Mouse (Mus musculus): ENCODE data around the gene Gm42417. TPM values are rescaled to one million over a fixed set of nuclear protein-coding genes. Genes with fewer than 3 reads are reported as not detected.

Gm42417 gene
- polyA plus RNA-seq, 1 experiment = 0.24 TPM

DNA sequence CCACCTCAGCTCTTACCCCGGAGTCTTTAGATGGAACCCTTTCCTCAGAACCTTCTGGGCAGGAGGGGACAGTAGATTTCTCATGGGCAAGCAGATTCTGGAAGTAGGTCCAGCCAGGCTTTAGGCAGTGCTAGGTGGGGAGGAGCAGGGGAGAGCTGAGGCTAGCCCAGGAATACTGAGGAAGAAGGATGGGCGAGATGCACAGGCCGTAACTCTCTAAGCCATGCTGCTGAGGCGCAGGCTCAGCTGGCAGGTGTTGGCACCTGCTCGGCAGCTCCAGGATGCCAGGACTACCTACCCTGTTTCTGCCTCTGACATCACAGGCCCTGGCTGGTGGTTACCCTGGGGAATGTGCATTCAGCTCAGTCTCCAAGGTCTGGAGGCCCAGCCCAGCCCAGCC is 31.1 kb upstream of the Gm42417 start:
- TF ChIP-seq GATA1 (IDR thresholded peaks at IDR 0.05; ENCODE audit: low read length) = no peak

- no peak for TF ChIP-seq GATA1 (IDR thresholded peaks at IDR 0.05; ENCODE audit: low read length)
Observed at GRCm38 (mm10) chr1:36569694-36570276, 30.6 kb upstream of the Gm42417 start.

- TF ChIP-seq GATA1 (IDR thresholded peaks at IDR 0.05; ENCODE audit: low read length) = no peak
Observed at GRCm38 (mm10) chr1:36568776-36569175, 29.5 kb upstream of the Gm42417 start.

GRCm38 (mm10) chr1:36567818-36568603 is 28.8 kb upstream of the Gm42417 start:
- no peak for TF ChIP-seq GATA1 (IDR thresholded peaks at IDR 0.05; ENCODE audit: low read length)

GRCm38 (mm10) chr1:36566425-36566824 is 27.2 kb upstream of the Gm42417 start:
- no peak for TF ChIP-seq GATA1 (IDR thresholded peaks at IDR 0.05; ENCODE audit: low read length)

DNA sequence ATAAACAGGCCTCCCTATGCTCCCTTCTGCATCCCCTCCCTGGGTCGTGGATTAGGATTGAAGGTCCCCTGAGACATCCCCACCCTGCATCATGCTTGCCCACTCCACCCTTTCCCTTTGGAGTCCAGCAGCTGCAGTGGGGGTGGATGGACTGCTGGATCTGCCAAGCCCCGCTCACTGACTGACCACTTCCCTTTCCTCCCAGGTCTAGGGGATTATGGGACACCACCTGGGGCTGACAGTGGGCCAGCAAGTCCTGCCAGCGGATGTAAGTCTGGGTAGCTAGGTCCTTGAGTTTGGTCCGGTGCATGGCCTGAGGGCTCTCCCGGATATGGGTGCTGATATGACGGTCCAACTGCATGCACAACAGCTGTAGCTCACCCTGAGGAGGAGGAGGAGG is 24.9 kb upstream of the Gm42417 start:
- TF ChIP-seq GATA1 (IDR thresholded peaks at IDR 0.05; ENCODE audit: low read length) = no peak

GRCm38 (mm10) chr1:36563632-36564031 is 24.4 kb upstream of the Gm42417 start:
- TF ChIP-seq GATA1 (IDR thresholded peaks at IDR 0.05; ENCODE audit: low read length) = no peak

DNA sequence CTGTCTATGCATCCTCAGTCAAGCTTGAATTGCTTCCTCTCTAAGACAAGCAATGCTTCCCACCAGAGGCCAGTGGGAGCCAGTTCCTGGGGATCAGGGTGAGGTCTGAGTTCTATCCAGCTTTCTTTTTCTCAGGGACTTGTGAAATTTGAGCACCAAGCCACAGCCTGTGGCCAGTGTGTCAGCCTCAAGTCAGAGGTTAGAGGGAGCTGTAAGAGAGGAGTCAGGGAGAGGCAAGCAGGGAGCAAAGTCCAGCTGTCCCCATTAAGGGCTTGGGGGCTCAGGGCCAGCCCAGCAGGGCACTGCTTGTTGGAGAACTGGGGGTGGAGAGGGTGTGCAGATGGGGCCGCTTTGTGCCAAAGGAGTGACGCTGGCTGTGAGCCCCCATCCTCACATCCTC is 24.0 kb upstream of the Gm42417 start:
- no peak for TF ChIP-seq GATA1 (IDR thresholded peaks at IDR 0.05; ENCODE audit: low read length)

- no peak for TF ChIP-seq GATA1 (IDR thresholded peaks at IDR 0.05; ENCODE audit: low read length)
Observed at GRCm38 (mm10) chr1:36562388-36562787, 23.2 kb upstream of the Gm42417 start.

DNA sequence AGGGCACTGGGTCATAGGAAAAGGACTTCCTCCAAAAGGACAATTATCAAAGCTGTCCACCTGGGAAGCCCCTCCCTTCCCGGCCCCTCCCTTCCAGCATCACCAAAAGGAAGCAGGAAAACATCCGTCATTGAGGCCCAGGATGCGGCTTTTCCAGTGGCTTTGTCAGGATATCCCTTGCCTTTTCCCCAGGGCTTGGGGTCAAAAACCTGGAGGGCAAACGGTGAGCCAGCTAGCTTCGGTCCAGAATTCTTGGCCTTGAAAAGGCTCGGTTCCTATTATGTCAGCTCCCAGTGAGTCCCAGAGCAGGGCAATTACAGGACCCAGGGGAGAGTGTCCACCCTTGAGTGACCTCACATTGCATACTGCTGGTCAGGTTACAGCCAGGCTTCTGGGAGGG is 21.7 kb upstream of the Gm42417 start:
- no peak for TF ChIP-seq GATA1 (IDR thresholded peaks at IDR 0.05; ENCODE audit: low read length)

DNA sequence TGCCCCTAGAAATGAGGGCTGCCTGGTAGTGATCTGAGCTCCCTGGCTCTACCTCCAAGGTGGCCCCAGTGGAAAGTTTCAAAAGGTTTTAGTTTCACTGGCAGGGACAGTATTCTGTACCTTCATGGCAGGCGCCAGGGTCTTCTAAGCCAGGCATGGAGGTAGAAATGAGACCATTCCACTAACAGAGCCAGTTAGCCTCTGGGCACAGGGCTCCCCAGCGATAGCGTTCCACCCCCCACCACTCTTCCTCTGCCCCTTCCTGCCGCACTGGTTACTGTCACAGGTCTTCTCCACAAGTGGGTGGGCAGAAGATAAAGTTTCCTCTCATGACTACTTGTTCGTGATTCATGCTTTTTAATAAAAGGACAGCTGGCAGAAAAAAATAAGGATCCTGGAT is 20.7 kb upstream of the Gm42417 start:
- TF ChIP-seq GATA1 (IDR thresholded peaks at IDR 0.05; ENCODE audit: low read length) = no peak

GRCm38 (mm10) chr1:36559256-36559655 is 20.0 kb upstream of the Gm42417 start:
- TF ChIP-seq GATA1 (IDR thresholded peaks at IDR 0.05; ENCODE audit: low read length) = no peak

DNA sequence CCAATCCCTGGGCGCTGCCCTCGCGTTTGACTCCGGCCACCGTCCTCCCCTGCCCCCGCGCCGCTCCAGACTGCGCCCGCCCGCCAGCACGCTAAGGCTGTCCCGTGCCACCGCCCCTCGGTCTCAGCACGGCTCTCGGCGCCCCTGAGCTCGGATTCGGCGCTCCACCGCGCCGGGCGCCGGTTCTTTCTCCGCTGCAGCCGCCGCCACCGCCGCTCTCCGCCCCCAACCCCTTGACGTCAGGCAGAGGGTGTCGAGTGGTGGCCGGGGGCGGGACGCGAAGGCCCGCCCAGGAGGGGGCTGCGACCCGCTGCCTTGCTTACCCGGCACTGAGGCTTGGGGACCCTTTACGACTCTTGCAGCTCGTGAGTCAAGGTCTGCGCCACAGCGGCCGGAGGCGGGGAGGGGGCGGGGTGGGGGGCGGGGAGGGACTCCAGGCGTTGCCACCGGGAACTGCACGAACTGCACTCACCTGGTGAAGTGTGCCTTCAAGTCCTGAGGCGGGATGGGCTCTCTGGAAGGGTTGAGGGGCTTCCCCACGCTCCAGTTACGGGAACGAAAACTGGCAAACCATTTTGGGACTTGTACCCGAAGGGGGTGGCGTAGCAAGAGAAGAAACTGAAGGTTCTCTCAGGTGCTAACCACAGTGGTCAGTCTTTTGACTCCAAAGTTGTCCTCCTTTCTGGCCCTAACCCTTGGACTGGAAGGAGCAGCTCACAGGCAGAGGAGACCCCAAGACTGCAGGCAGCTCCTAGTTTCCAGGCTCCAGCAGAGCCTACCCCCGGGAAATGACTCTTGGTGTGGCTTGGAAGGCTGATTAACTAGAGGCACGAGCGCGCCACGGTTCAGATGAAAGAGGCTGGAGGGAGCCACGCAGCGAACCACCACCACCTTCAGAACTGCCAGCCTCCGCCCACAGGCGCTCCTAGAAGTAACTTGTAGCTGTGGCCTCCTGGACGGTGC is 19.1 kb upstream of the Gm42417 start, which contains the start of gene Sema4c:
Gene Sema4c (minus strand): TSS at position 319 of the 963 bp plus-strand sequence.
- TF ChIP-seq GATA1 (IDR thresholded peaks at IDR 0.05; ENCODE audit: low read length) = no peak

GRCm38 (mm10) chr1:36557457-36558011 is 18.3 kb upstream of the Gm42417 start:
- TF ChIP-seq GATA1 (IDR thresholded peaks at IDR 0.05; ENCODE audit: low read length) = no peak

Data from G1E-ER4 (cell line).